Mouse (Mus musculus): Measurements from ENCODE around the gene Eif3c. TPM values are rescaled to one million over a fixed set of nuclear protein-coding genes. Genes with fewer than 3 reads are reported as not detected.

Gene Eif3c
- polyA plus RNA-seq, 1 experiment from 2014 or later = 184 TPM

- H3K36me3 ChIP-seq (ENCODE audit: control insufficient read depth, insufficient read depth, low read length) = peaks cover under 1% of the 10 kb centered on the region; the same call in 1 of the 2 replicates
- WGBS = 1% methylated on average over 20 of the region's 20 CpGs
- peak overlapping the region; percentile 63 for H3K4me2 ChIP-seq (ENCODE audit: low read length)
- H3K4me1 ChIP-seq (replicated peaks; ENCODE audit: control insufficient read depth, insufficient read depth, low read length) = peaks cover 3% of the 10 kb centered on the region; the same call in 1 of the 2 replicates
- ATAC-seq (replicated peaks; ENCODE audit: low FRiP score, low TSS enrichment, low read depth) (peak; percentile 73), DNase-seq (ENCODE audit: low spot score) (no peak)
- H3K4me3 ChIP-seq (ENCODE audit: low read depth, low read length) = peak overlapping the region; percentile 61
- no peaks in the 10 kb centered on the region for H3K9me3 ChIP-seq (ENCODE audit: control insufficient read depth, low read length)
- no peaks in the 10 kb centered on the region for H3K27me3 ChIP-seq (replicated peaks; ENCODE audit: control insufficient read depth, insufficient read depth, low read length)
- peak overlapping the region; percentile 49 for H3K9ac ChIP-seq (ENCODE audit: low read length)
- H3K27ac ChIP-seq (ENCODE audit: low read depth) = no peak overlapping the region
Observed at GRCm38 (mm10) chr7:126582759-126583158, 16.5 kb upstream of the Eif3c start.

DNA sequence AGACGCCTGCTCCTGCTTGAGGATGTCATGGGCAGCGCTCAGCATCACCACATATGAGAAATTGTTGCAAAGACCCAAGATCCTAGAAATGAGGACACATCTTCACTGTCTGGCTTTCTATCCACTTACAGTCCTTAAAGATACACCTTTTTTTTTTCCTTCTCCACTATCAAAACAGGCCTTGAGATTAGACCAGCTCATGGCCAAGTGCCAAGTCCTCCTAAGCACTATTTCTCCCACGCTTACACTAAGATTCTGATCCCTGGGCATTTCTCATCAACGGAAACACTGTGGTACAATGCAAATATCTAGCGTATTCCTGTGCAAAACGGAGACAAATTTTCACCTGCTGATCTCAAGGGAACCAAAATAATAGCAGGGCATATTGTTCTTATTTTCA, 15.4 kb upstream of the Eif3c start:
- peaks cover 8% of the 10 kb centered on the region; the same call in 1 of the 2 replicates for H3K36me3 ChIP-seq (ENCODE audit: control insufficient read depth, insufficient read depth, low read length)
- no peak overlapping the region for H3K4me2 ChIP-seq (ENCODE audit: low read length)
- no peak for ATAC-seq (replicated peaks; ENCODE audit: low FRiP score, low TSS enrichment, low read depth)
- DNase-seq (ENCODE audit: low spot score) = no peak
- WGBS = 85% methylated on average over 6 of the region's 6 CpGs
- no peak overlapping the region for H3K27ac ChIP-seq (ENCODE audit: low read depth)
- no peaks in the 10 kb centered on the region for H3K27me3 ChIP-seq (replicated peaks; ENCODE audit: control insufficient read depth, insufficient read depth, low read length)
- no peak overlapping the region for H3K9ac ChIP-seq (ENCODE audit: low read length)
- no peaks in the 10 kb centered on the region for H3K9me3 ChIP-seq (ENCODE audit: control insufficient read depth, low read length)
- peaks cover 3% of the 10 kb centered on the region; the same call in 1 of the 2 replicates for H3K4me1 ChIP-seq (replicated peaks; ENCODE audit: control insufficient read depth, insufficient read depth, low read length)
- H3K4me3 ChIP-seq (ENCODE audit: low read depth, low read length) = no peak overlapping the region

- H3K27ac ChIP-seq (ENCODE audit: low read depth) = no peak overlapping the region
- DNase-seq (ENCODE audit: low spot score) (peak; percentile 74), ATAC-seq (replicated peaks; ENCODE audit: low FRiP score, low TSS enrichment, low read depth) (no peak)
- H3K27me3 ChIP-seq (replicated peaks; ENCODE audit: control insufficient read depth, insufficient read depth, low read length) = no peaks in the 10 kb centered on the region
- no peak overlapping the region for H3K4me3 ChIP-seq (ENCODE audit: low read depth, low read length)
- peaks cover 20% of the 10 kb centered on the region for H3K36me3 ChIP-seq (ENCODE audit: control insufficient read depth, insufficient read depth, low read length)
- H3K4me2 ChIP-seq (ENCODE audit: low read length) = no peak overlapping the region
- peaks cover 3% of the 10 kb centered on the region; the same call in 1 of the 2 replicates for H3K4me1 ChIP-seq (replicated peaks; ENCODE audit: control insufficient read depth, insufficient read depth, low read length)
- no peak overlapping the region for H3K9ac ChIP-seq (ENCODE audit: low read length)
- no peaks in the 10 kb centered on the region for H3K9me3 ChIP-seq (ENCODE audit: control insufficient read depth, low read length)
- WGBS = 62% methylated on average over 8 of the region's 8 CpGs
Observed at GRCm38 (mm10) chr7:126579172-126579571, 13.0 kb upstream of the Eif3c start.

GRCm38 (mm10) chr7:126576946-126577345, 10.7 kb upstream of the Eif3c start:
- Histone ChIP-seq H3K4me2 (ENCODE audit: low read length) (no peak overlapping the region), H3K27ac (ENCODE audit: low read depth) (no peak overlapping the region), H3K4me1 (replicated peaks; ENCODE audit: control insufficient read depth, insufficient read depth, low read length) (no peaks in the 10 kb centered on the region), H3K9ac (ENCODE audit: low read length) (no peak overlapping the region), H3K4me3 (ENCODE audit: low read depth, low read length) (no peak overlapping the region), H3K27me3 (replicated peaks; ENCODE audit: control insufficient read depth, insufficient read depth, low read length) (no peaks in the 10 kb centered on the region), H3K36me3 (ENCODE audit: control insufficient read depth, insufficient read depth, low read length) (peaks cover 35% of the 10 kb centered on the region), H3K9me3 (ENCODE audit: control insufficient read depth, low read length) (no peaks in the 10 kb centered on the region)
- peak; percentile 72 for DNase-seq (ENCODE audit: low spot score)
- WGBS = 61% methylated on average over 8 of the region's 8 CpGs
- no peak for ATAC-seq (replicated peaks; ENCODE audit: low FRiP score, low TSS enrichment, low read depth)

DNA sequence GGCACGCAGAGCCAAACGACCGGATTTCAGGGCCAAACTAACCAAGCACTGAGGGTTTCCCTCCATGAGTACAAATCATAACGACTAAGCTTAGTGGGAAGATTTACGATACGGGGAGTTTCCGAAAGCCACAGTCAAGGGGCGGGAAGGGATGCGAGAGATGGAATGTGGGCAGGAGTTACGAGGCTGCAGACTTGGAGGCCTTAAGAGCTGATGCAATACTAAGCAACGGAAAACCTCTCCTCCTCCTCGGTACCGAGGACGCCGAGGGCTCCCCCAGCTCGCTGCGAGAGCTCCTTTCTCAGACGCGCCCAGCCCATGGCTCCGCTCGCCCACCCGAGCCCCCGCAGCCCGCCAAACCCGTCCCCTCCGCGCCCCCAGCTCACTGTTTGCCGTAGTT, 518 bp downstream of the Eif3c start:
- H3K9me3 ChIP-seq (ENCODE audit: control insufficient read depth, low read length) = no peaks in the 10 kb centered on the region
- DNase-seq (ENCODE audit: low spot score) (no peak), ATAC-seq (replicated peaks; ENCODE audit: low FRiP score, low TSS enrichment, low read depth) (0 out of 2 replicates have a peak, but pooled peaks have one; percentile 21)
- H3K4me2 ChIP-seq (ENCODE audit: low read length) = peak overlapping the region; percentile 76
- H3K4me1 ChIP-seq (replicated peaks; ENCODE audit: control insufficient read depth, insufficient read depth, low read length) = peaks cover 5% of the 10 kb centered on the region; the same call in 1 of the 2 replicates
- peak overlapping the region; percentile 89 for H3K9ac ChIP-seq (ENCODE audit: low read length)
- H3K27ac ChIP-seq (ENCODE audit: low read depth) = peak overlapping the region; percentile 76
- 0% methylated on average over 21 of the region's 28 CpGs for WGBS
- no peaks in the 10 kb centered on the region for H3K27me3 ChIP-seq (replicated peaks; ENCODE audit: control insufficient read depth, insufficient read depth, low read length)
- H3K4me3 ChIP-seq (ENCODE audit: low read depth, low read length) = peak overlapping the region; percentile 90
- peaks cover 43% of the 10 kb centered on the region for H3K36me3 ChIP-seq (ENCODE audit: control insufficient read depth, insufficient read depth, low read length)

DNA sequence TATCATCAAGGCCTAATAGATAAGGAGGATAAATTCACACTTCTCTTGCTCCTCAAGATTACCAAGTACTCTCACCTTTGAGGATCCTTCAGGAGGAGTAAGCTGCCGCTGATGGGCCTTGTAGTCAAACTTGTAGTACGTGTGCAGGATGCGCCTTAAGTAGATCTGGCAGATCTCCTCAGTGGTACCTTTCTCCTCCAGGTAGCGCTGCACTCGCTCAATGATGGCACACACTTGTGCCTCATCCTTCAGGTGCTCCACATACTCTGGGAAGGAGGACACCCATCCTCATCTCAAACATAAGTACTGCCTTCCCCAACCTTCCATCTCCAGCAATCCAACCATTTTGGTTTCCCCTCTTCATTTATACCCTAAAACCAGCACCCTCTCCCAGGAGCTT, 9.6 kb downstream of the Eif3c start:
- over 99% methylated on average over 5 of the region's 5 CpGs for WGBS
- peaks cover 98% of the 10 kb centered on the region for H3K36me3 ChIP-seq (ENCODE audit: control insufficient read depth, insufficient read depth, low read length)
- no peaks in the 10 kb centered on the region for H3K27me3 ChIP-seq (replicated peaks; ENCODE audit: control insufficient read depth, insufficient read depth, low read length)
- H3K27ac ChIP-seq (ENCODE audit: low read depth) = no peak overlapping the region
- H3K4me2 ChIP-seq (ENCODE audit: low read length) = no peak overlapping the region
- no peaks in the 10 kb centered on the region for H3K9me3 ChIP-seq (ENCODE audit: control insufficient read depth, low read length)
- no peaks in the 10 kb centered on the region for H3K4me1 ChIP-seq (replicated peaks; ENCODE audit: control insufficient read depth, insufficient read depth, low read length)
- DNase-seq (ENCODE audit: low spot score) = no peak
- H3K9ac ChIP-seq (ENCODE audit: low read length) = no peak overlapping the region
- no peak overlapping the region for H3K4me3 ChIP-seq (ENCODE audit: low read depth, low read length)
- ATAC-seq (replicated peaks; ENCODE audit: low FRiP score, low TSS enrichment, low read depth) = no peak

- no peak overlapping the region for H3K27ac ChIP-seq (ENCODE audit: low read depth)
- no peak overlapping the region for H3K4me2 ChIP-seq (ENCODE audit: low read length)
- no peaks in the 10 kb centered on the region for H3K27me3 ChIP-seq (replicated peaks; ENCODE audit: control insufficient read depth, insufficient read depth, low read length)
- 92% methylated on average over 1 of the region's 1 CpGs for WGBS
- ATAC-seq (replicated peaks; ENCODE audit: low FRiP score, low TSS enrichment, low read depth) (no peak), DNase-seq (ENCODE audit: low spot score) (no peak)
- peaks cover 98% of the 10 kb centered on the region for H3K36me3 ChIP-seq (ENCODE audit: control insufficient read depth, insufficient read depth, low read length)
- H3K9me3 ChIP-seq (ENCODE audit: control insufficient read depth, low read length) = no peaks in the 10 kb centered on the region
- no peak overlapping the region for H3K4me3 ChIP-seq (ENCODE audit: low read depth, low read length)
- no peaks in the 10 kb centered on the region for H3K4me1 ChIP-seq (replicated peaks; ENCODE audit: control insufficient read depth, insufficient read depth, low read length)
- H3K9ac ChIP-seq (ENCODE audit: low read length) = no peak overlapping the region
Observed at GRCm38 (mm10) chr7:126554796-126555195, 11.4 kb downstream of the Eif3c start.

DNA sequence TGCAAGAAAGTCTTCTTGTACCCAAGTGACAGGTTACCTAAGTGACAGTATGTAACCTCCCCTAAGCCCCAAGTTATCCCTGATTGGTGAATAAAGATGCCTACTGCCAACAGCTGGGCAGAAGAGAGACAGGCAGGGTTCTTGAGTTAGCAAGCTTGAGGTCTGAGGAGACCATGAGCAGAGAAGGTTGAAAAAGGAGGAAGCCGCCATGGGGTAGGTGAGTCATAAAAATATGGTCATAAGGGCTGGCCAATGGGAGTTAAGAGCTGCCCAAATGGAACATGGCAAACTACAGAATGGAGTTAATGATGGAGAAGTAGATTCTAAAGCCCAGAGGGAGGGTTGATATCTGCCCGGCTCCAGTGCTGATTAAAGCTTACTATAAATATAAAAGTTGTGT, 20.6 kb downstream of the Eif3c start:
- WGBS = 82% methylated on average over 2 of the region's 2 CpGs
- DNase-seq (ENCODE audit: low spot score) (no peak), ATAC-seq (replicated peaks; ENCODE audit: low FRiP score, low TSS enrichment, low read depth) (no peak)
- H3K4me1 ChIP-seq (replicated peaks; ENCODE audit: control insufficient read depth, insufficient read depth, low read length) = no peaks in the 10 kb centered on the region
- H3K4me2 ChIP-seq (ENCODE audit: low read length) = no peak overlapping the region
- no peaks in the 10 kb centered on the region for H3K27me3 ChIP-seq (replicated peaks; ENCODE audit: control insufficient read depth, insufficient read depth, low read length)
- H3K27ac ChIP-seq (ENCODE audit: low read depth) = no peak overlapping the region
- no peaks in the 10 kb centered on the region for H3K9me3 ChIP-seq (ENCODE audit: control insufficient read depth, low read length)
- H3K36me3 ChIP-seq (ENCODE audit: control insufficient read depth, insufficient read depth, low read length) = peaks cover 67% of the 10 kb centered on the region
- H3K4me3 ChIP-seq (ENCODE audit: low read depth, low read length) = no peak overlapping the region
- no peak overlapping the region for H3K9ac ChIP-seq (ENCODE audit: low read length)

DNA sequence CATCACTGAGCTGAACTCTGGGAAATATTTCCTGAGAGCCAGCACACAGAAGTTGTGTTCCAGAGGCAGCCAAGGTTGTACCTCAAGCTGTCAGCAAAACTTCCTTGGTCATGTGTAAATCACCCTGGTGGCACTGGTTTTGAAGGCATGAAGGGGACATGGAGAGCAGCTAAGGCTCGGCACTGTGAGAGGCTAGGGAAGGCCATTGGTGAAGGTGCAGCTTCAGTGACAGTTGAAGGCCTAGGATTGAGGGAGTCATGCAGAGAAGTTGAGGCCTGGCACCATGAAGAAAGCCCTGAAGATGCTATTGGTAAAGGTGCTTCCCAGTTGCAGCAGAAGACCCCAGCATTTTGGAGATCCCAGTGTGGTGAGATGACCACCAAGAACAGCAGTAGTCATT, 24.6 kb downstream of the Eif3c start:
- Histone ChIP-seq H3K36me3 (ENCODE audit: control insufficient read depth, insufficient read depth, low read length) (peaks cover 32% of the 10 kb centered on the region), H3K9ac (ENCODE audit: low read length) (no peak overlapping the region), H3K9me3 (ENCODE audit: control insufficient read depth, low read length) (no peaks in the 10 kb centered on the region), H3K27ac (ENCODE audit: low read depth) (no peak overlapping the region), H3K4me1 (replicated peaks; ENCODE audit: control insufficient read depth, insufficient read depth, low read length) (no peaks in the 10 kb centered on the region), H3K4me2 (ENCODE audit: low read length) (no peak overlapping the region), H3K4me3 (ENCODE audit: low read depth, low read length) (no peak overlapping the region), H3K27me3 (replicated peaks; ENCODE audit: control insufficient read depth, insufficient read depth, low read length) (peaks cover 3% of the 10 kb centered on the region)
- 65% methylated on average over 1 of the region's 1 CpGs for WGBS
- ATAC-seq (replicated peaks; ENCODE audit: low FRiP score, low TSS enrichment, low read depth) (no peak), DNase-seq (ENCODE audit: low spot score) (no peak)

Data from intestine, embryonic 14.5 days (tissue).